Mouse (Mus musculus) kidney, adult 11 months (tissue): ENCODE results near the gene Pptc7.
A peak's percentile ranks its signal among the peaks of the same experiment; 100 is the strongest.

Experiments used
- DNase-seq: peaks from one replicate; pipeline ENCODE4 v3.0.0; 2022

The Pptc7 gene

DNA sequence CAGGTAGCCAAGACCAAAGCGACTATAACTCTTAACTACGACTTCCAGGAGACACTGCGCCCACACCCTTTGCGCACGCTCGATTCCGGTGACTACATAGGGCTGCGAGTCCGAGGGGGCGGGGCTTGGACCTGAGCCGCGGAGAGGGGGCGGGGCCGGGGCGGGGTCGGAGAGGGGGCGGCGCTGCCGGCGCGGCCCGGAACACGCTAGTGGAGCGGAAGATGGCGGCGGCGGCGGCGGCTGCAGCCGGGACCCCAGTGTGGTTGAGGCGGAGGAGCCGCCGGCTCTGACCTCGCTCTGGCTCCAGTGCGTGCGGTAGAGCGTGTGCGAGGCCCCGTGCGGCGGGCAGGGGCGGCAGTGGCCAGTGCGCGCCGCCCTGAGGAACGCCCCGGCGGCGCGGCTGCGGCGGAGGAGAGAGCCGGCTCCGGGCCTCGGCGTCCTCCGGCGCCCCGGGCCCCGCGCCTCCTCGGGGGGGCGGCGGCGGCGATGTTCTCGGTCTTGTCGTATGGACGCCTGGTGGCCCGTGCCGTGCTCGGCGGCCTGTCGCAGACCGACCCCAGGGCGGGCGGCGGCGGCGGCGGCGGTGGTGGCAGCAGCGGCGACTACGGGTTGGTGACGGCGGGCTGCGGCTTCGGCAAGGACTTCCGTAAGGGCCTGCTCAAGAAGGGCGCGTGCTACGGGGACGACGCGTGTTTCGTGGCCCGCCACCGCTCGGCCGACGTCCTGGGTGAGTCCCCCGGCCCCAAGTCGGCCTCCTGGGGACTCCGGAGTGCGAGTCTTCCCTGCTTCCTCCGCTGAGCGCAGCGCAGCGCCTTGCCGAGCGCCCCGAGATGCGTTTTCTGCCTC is at the start of gene Pptc7:
Gene Pptc7 (plus strand): TSS at position 183 of the 846 bp plus-strand sequence.
- DNase-seq: peak; percentile 90

DNA sequence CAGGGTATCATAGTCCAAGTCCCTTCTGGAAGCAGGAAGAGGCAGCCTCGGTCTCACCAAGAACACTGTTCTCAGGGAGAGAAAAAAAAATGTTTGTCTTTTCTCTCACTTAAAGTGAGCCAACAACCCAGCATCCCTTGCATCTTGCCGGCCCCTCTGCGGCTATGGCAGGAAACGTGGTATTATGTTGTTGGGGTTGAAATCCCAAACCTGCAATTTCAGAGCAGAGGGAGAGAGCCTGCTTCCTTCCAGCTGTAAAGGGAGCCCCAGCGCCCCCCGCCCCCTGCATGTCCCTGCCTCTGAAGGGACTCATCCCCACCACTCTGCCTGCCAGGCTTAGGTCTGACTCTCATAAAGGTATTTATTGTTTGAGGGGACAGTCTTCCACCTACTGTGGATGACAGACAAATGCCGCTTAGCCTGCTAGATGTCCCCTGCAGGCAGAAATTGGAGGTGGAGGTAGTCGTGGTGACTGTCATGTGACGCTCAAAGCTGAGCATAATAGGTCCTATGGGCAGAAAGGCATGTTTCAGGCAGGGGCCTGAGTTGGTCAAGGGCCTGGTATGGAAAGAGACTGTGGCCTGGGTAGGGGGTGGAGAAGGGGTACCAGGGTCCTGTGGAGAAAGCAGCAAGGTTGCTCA is 48.8 kb upstream of the Pptc7 start:
- DNase-seq: no peak

- no peak for DNase-seq
Measured at GRCm38 (mm10) chr5:122237200-122237599, 47.0 kb upstream of the Pptc7 start.

DNA sequence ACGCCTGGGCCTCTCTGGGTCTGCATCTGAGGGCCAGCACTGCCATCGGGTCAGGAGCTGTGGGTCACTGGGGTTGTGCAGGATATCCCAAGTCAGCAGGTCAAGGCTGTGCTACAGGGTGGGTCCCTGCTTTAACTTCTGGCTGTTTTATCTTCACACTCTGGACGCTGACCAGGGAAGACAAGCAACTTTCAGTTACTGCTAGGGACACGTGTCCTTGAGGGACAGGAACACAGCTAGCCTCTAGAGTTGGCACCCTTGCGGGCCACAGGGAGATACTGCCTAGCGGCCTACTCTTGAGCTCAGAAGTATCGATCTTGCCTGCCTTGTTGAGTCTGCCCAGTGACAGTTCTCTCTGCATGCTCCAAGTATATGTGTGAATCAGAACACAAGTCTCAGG is 44.5 kb upstream of the Pptc7 start:
- DNase-seq: no peak

DNA sequence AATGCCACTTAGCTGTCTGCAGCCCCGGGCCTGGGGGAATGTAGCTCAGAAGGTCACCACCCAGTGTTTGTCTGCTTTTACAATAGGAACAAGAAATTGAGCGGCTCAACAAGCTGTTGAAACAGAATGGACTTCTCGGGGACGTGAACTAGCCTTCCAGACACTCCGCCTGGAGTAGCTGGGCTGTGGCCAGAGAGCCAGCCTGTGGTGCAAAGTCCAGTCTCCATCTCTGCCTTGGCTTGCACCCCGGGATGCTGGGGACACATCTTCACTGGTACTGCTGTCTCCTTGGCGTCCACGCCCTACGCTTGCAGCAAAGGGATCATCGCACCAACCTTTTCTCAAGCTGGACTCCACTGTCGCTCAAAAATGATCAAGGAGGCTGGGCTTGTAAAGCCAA is 43.6 kb upstream of the Pptc7 start:
- peak; percentile 62 for DNase-seq

- DNase-seq: no peak
Measured at GRCm38 (mm10) chr5:122240989-122241388, 43.2 kb upstream of the Pptc7 start.

- DNase-seq: no peak
Measured at GRCm38 (mm10) chr5:122242521-122243123, 41.5 kb upstream of the Pptc7 start.

GRCm38 (mm10) chr5:122243781-122244523 is 40.2 kb upstream of the Pptc7 start:
- no peak for DNase-seq

- DNase-seq: no peak
Measured at GRCm38 (mm10) chr5:122245186-122245585, 39.0 kb upstream of the Pptc7 start.

DNA sequence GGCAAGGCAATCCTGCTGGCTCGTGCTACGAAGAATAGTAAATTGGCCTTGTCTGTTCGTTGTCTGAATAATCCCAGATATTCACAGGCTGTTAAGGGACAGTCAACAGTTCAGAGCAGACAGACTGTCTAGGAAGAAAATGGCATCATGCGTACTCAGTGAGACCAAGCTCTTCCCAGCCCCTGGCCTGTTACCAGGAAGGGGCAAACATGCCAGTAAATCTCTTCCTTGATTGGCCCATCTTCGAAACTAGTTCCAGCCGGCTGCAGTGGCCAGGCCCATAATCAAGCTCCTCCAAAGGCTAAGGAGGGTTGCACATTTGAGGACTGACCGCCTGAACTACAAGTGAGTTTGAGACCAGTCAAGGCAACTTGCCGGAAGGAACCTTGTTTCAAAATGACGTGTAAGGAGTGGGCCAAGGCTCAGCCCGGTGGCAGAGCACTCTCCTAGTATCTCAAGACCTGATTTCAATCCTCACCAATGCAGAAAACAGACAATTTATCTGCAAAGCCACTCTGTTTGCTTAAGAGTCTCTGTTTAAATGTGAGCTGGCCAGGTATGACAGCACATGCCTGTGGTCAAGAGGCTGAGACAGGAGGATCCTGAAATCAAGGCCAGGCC is 37.5 kb upstream of the Pptc7 start:
- no peak for DNase-seq

GRCm38 (mm10) chr5:122247529-122247928 is 36.6 kb upstream of the Pptc7 start:
- DNase-seq: no peak

- no peak for DNase-seq
Measured at GRCm38 (mm10) chr5:122247934-122248333, 36.2 kb upstream of the Pptc7 start.

DNA sequence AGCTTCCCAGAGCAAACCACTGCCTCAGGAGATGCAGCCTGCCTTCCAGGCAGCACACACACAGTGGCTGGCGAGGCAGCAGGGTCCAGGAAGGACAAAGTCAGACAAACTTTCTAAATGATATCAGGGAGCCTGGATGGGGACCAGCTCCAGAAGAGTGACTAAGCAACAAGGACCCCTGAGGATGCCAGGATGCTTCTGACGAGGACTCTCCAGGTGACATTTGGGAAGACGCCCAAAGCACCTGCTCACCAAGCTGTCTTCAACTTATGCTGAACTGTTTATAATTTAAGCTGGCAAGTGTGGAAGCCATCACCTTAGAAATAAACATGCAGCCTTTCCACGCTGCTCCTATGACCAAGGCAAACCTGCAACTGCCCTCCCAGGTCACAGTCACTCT is 34.9 kb upstream of the Pptc7 start:
- no peak for DNase-seq

DNA sequence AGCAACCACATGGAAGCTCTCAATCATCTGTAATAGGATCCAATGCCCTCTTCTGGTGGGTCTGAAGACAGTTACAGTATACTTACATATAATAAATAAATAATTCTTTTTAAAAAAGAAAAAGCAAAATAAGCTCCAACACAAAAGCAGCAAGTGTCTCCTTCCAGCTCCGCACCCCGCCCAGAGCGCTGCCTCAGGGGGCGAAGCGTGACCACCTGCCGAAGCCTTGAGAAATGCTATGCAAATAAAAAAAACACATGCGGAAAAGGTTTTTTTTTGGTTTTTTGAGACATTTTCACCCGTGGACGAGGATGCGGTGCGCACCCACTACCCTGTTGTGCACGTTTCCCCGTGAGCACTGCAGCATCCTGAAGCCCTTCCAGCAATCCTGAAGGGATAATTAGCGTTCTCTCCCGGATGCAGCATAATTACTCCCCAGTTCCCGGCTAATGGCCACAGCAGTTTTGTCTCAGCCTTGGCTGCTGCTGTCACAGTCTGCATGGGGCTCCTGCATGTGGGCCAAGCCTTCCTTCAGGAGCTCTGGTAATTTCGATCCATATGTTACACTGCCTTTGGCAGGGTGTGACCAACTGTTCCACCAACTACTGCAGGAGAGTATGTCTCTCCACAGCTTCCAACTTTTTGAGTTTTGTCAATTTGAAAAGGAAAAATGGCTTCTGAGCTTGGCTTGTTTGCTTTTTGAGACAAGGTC is 32.1 kb upstream of the Pptc7 start:
- DNase-seq: no peak

DNA sequence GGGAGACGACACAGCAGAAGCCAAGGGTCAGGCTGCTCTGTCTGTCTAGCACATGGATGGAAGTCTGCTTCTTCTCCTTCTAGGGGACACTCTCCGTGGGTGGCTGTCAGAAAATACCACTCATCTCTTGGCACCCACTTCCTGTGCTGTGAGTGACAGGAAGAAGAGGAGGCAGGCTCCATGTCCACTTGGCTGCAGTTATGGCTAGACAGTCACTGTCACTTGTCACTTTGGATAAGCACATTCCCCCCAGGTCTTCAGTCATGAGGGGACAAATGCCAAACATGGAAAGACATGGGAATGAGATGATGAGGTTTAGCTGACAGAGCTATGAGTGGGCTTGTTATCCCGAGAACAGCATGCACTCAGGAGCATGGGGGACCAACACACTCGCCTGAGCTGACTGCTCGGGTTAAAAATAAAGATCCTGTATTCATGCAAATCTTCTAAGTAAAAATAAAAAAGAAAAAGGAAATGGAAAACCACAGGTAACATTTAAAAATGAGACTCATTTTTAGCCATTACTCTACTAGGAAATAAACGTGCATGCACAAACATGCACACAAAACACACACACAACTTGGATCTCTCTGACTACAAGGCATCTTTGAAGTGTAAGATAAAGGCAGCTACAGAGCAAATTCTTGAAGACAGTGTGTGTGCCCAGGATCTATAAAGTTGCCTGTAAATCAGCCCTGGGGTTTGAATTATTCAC is 26.0 kb upstream of the Pptc7 start:
- DNase-seq: no peak

- no peak for DNase-seq
Measured at GRCm38 (mm10) chr5:122262104-122262503, 22.1 kb upstream of the Pptc7 start.

DNA sequence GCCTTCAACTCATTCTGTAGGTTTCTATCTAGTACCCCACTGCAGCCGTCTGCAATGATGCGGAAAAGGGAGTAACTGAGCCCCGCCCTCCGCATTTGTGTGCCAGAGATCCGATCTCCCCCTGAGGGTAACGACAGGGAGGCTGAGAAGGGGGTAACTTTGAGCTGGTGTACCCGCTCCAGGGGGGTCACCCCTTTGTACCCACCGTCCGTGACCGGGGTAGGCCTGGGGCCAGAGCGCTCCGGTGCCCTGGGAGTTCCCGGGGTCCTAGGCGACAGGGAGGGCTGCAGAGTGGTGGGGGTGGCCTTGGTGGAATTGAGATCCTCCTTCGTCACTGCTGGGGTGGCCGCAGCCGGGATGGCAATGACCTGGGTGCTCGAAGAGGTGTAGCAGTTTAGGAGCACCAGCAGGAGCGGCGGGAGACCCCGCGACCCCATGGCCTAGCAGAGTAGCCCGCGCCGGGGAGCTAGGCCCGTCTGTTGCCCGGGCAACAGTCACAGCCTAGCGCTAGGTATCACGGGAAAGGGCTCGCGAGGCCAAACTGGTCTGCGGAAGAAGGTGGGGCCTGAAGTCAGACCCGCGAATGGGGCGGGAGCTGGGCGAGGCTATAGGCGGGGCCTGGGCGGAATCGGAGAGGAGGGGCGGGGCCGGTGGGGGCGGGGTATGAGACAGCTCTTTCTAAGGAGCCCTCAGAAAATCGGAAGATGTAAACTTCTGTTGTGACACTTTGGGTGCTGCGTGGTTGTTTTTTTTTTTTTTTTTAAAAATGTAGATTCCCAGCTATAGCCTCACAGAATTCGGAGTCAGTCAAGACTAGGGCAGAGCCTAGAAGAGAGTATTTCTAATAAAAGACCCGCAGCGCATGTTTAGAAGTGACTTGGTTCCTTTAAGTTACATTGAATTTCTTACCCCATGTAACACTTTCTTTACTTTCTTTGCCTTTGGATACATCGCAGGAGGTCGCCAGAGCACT is 19.9 kb upstream of the Pptc7 start, which contains the start of gene Tctn1:
Gene Tctn1 (minus strand): TSS at position 528 of the 973 bp plus-strand sequence.
- DNase-seq: peak; percentile 84

GRCm38 (mm10) chr5:122265187-122265586 is 19.0 kb upstream of the Pptc7 start:
- DNase-seq: no peak

- no peak for DNase-seq
Measured at GRCm38 (mm10) chr5:122265942-122266341, 18.2 kb upstream of the Pptc7 start.

- DNase-seq: no peak
Measured at GRCm38 (mm10) chr5:122267136-122267535, 17.0 kb upstream of the Pptc7 start.
